Mouse (Mus musculus) left cerebral cortex, adult 18-20 months (tissue): Measurements from ENCODE around the gene Bcas3. TPM values are rescaled to one million over a fixed set of nuclear protein-coding genes. Genes with fewer than 3 reads are reported as not detected.

Source experiments
- DNase-seq, 2 experiments: peaks; one replicate each; pipeline ENCODE4 v3.0.0; 2021 to 2022; ENCODE audit warnings: low spot score in 2 of 2, mixed read lengths in 1 of 2
- total RNA-seq, 2 experiments: library from RNA; stranded (reverse); gene quantifications; 2 replicates each; pipeline ENCODE4 v1.2.3; 2021

Gene Bcas3
- total RNA-seq, 2 experiments from 2014 or later, result 73.4 to 75.9 TPM

DNA sequence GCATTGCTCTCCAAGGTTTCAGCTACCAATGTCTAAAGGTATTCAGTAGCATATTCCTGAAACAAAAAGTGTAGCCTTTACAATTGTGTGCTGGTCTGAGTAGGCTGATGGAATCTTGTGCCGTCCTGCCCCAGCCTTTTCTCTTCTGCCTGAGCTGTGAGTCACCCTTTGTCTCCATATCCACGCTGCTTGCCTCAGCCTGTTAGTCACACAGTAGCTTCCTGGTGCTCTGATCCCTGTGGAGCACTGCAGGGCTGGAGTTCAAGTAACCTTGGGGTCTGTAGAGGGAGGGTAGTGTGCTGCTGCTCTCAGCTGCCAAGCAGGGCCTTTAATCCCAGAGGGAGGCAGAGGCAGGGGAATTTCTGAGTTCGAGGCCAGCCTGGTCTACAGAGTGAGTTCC lies 14.9 kb downstream of the Bcas3 start:
- DNase-seq, result no peak

DNA sequence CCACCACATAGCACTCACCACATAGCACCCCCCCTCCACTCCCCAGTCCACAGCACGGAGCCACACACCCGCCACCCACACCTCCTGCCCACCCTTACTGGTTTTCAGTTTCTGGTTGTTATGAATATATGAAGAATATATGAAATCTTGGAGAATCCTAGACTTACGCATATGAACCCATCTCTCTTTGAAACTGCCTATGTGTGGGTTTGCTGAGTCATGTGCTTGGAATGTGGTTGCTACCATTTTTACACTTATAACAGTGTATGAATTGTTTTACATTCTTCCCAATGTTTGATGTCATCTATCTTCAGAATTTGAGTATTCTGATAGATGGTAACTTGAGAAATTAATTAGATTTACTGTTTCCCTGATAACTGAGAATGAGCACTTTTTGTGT lies 26.1 kb downstream of the Bcas3 start:
- DNase-seq, result peak in 1 of 2 experiments; percentile 4

DNA sequence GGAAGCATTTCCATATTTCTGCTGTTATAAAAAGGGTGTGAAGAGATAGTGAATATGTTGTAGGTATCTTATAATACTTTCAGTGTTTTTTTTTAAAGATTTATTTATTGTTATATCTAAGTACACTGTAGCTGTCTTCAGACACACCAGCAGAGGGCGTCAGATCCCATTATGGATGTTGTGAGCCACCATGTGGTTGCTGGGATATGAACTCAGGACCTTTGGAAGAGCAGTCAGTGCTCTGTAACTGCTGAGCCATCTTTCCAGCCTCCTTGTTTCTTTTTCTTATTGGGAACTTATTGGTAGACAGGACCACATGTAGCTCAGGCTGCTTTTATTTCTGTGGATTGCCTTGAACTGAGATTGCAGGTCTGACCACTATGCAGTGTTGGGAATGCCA lies 27.1 kb downstream of the Bcas3 start:
- no peak for DNase-seq

DNA sequence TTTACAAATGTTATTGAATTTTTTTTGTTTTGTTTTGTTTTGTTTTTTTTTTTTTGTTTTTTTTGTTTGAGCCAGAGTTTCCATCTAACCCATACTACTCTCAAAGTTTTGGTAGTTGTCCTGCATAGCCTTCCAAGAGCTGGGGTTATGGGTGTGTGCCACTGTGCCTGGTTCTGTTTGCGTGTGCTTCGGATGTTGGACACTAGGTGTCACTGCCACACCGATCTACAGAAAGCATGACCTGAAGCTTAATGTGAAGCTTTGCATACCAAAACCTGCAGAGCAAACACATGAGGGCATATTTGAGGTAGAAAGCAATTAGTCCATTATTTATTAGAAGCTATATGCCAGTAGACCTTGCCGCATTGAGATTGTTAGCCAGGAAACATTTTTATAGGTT lies 29.1 kb downstream of the Bcas3 start:
- DNase-seq, result peak; percentile 67 to 70

DNA sequence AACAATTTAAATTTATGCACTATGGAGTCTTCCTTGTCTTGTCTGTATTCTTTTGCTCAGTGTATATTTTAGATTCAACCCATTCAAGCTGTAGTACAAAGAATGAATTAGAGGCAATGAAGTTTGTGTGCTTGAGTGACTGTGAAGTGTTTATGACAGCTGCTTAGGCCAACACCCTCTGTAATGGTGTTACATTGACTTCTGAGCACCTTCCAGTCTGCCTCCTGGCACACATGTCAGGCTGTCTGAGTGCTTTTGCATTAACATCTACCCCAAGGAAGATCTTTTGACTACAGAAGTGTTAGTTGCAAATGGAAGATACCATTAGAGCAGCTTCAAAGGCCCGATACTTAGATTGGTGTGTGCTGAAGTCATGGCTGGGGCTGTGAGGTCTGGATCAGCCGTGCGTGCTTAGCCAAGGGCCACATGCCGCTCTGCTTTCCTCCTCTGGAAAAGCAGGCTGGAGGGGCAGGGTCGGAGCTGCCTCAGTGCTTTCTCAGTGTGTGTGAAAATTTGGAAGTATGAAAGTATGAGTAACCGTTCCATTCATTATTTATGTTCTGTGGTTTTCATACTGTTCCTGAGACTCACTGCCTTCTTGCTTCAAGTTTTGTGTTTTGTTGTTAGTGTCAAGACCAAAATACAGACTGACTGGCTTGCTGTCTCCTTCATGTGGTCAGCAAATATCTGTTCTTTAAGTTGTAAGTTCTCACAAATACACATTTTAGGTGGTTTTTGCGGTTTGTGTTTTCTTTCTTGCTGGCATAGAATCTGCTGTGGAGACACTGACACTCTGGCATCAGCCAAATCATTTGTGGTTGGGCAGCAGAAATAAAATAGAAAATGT lies 31.2 kb downstream of the Bcas3 start:
- no peak for DNase-seq

DNA sequence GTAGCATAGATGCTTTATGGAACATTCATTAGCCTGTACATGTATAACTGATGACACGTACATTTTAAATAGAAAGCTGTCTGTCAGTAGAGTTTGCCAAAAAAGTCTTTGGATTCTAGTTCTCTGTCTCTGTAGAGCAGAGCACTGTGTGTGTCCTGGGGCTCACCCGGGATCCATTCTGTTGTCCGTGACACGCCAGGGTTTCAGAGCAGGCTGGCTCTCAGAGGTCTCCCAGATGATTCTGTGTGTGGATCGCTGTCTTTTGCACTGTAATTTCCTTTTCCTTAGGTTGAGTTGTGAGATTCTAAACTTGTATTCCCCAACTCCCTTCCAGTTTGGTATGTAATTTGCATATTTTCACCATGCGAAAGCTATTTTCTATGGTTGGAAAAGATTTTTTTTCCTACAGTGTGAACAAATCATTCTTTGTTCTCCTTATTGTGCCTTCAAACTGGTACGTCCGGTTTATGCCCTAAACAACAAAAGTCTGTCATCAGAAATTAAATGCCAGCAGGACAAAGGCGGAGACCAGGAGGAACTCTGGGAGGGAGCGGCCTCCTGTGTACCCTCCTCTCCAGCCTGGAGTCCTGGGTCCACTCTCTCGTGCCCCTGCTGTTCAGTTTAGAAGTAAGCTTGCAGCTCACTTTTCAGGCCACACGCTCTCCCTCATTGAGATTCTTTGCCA lies 39.4 kb downstream of the Bcas3 start:
- DNase-seq, result peak in 1 of 2 experiments; percentile 5

DNA sequence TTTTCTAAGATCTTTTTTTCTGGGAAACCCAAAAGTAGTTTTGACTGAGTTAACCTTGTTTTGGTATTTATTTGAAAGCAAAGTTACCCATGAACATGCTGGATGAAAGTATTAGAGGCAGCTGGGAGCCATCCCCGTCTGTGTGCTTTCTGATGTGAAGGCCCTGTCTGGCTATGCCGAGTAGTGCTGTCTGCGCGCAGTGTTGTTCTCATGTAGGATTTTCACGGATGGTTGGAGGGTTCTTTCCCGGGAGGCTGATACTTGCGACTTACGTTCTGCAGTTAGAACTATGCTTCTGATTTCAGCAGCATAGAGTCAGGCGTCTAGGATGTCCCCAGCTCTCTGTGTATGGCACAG lies 39.9 kb downstream of the Bcas3 start:
- DNase-seq, result no peak

DNA sequence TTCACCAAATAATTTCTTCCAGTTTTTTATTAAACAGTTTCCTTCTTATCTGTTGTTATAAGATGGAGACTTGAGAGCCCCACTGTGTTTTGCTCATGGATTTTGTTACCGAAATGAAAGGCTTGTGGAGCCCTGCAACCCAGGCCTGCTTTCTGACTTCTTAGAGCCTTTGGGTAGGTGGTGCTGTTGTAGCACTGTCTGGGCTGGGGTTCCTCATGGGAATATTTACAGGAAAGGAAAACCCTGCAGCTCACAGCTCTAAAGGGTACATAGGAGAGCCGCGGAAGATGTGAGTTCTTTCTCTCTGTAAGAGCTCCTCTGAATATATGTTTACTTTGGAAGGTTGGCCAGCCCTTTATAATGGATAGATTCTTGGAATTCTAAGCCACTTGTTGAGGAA lies 41.0 kb downstream of the Bcas3 start:
- DNase-seq, result no peak

DNA sequence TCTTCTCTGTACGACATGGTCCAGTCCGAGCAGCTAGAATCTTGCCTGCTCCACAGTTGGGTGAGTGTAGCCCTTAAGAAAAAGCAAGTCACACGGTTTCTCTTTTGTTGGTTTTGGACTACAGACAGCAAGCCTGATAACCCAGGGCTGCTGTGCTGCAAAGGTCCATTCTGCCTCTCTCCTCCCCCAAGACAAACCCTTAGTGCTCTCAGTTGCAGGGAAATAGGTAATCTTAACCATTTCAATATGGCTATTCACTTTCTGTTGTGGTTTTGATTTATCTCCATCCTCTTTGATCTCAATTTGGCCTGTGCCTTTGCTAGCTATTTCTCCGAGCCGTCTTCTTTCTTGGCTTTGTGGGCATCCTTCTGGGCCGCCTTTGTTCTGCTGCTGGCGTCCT lies 42.4 kb downstream of the Bcas3 start:
- DNase-seq, result no peak

DNA sequence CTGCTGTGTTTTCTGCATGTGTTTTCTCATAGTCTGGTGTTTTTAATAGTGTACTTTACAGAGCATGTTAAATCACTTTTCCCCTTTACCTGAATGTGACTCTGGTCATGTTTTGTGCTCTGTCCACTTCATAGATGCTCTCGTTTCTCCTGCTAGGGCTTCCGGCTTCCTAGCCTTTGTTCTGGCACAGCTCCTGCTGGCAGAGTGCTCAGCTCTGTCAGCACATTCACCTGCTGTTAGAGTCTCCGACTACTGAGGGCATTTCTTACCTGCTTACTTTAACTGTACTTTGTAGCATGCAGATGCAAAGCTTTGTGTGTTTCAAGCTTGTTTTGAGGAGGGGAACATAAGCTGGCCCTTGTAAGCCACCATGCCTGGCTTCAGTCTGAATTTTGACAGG lies 53.6 kb downstream of the Bcas3 start:
- DNase-seq, result no peak

DNA sequence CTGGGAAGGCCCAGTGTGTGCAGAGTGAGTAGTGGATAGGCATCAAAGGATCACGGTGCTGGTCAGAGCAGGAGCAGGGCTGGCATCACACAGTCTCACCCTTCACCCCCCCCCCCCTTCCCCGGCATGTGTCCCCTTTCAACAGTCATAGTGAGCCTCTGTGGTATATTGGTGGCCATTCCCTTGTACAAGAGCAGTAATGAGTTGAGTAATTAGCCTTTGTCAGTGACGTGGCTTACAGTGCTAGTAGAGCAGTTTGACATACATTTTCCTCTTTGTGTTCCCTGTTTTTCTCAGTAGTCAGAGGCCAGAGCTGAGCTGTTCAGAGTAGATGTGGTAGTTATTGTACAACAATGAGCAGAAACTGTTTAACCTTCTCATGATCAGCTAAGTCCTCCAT lies 54.7 kb downstream of the Bcas3 start:
- DNase-seq, result no peak

DNA sequence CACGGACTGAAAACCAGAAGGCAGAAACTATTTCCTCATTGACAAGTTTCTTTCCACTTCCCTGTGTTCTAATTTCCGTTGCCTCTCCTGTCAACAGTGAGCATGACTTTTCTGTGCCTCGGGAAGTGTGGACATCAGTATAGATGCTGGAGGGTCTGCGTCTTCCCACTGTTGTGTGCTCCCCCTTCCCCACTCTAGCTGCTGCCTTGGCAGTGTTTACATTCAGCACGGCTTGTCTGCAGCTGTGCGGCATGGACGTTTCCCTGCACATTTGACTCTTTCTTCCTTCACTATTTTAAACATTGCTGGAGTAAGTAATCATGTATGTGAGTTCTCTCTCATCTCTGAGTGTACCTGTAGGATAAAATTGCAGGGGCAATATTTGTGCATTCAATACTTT lies 59.4 kb downstream of the Bcas3 start:
- no peak for DNase-seq

DNA sequence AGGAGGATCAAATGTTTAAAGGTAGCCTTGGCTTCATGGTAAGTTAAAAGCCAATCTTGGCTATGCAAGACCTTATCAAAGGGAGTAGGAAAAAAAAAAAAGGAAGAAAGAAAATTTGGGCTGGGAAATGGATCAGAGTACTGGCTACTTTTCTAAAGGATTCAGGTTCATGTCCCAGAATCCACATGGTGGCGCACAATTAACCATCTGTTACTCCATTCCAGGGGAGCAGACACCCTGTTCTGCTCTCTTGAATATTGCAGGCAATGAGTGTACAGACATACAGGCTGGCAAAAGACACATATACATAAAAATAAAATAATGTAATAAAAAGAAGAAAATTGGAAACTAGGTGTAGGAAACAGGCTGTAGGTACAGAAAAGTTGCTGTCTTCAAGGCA lies 61.5 kb downstream of the Bcas3 start:
- no peak for DNase-seq

DNA sequence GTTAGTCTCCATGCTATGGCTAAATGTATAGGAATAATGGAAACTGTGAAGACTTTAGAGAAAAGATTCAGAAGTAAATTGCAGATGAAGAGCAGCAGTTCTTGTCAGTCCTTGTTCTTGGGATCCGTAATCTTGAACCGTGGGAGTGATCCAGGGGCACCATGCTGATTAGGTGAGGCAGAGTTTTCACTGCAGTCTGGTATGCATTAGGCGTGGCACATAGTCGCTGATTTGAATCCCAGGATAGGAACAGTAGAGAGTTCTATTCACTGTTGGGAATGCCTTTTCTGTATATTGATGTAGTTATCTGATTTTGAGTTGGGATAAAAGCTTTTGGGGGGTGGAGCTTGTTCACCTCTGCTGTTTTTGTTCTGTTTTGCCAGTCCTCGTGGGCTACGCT lies 74.4 kb downstream of the Bcas3 start:
- no peak for DNase-seq

DNA sequence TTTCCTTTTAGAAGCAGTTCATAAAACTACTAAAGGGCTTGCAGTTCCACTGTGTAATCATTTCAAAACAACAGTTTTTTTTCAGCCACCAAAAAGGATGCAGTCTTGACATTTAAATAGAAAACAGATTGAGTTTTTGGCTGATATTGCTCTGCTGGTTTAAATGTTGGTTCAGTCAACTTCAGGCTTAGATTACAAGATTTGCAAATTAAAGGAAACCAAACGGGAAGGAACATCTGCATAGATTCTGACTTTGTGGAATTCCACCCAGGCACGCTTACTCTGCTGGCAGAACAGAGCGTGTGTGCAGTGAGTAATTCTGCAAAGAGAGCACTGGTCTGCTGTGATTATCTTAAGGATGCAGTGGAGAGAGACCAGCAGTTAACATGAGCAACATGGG lies 75.3 kb downstream of the Bcas3 start:
- peak in 1 of 2 experiments; percentile 3 for DNase-seq

DNA sequence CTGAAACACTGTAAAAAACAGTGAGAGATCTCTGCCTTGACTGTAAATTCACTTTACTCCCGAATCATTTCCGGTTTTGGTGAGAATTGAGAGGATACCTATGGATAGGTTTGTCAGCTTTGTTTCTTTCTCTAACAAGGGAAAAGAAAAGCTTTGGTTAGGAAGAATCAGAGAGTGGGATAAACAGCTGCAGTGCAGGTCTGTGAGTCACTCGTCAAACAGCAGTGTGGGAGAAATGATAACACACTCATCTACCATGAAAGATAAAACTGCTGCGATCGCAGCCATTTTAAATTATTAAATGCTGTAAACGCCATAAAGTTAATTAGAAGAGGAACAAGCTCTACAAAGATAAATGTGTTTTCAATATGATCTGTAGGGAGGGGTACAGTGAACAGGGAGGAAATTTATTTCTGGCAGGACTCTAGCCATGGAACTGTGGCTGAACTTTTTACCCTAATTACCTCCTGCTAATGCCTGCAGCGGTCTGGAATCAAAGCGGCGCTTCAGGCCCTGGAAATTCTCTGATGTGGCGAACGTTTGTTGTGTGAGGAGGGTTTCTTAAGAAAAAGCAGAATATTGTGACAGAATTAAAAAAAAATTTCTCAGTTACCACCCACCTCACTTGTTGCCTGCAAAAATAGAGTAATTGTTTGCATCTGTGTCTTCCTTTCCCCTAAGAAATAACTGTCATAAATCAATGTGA lies 77.9 kb downstream of the Bcas3 start:
- DNase-seq, result no peak

DNA sequence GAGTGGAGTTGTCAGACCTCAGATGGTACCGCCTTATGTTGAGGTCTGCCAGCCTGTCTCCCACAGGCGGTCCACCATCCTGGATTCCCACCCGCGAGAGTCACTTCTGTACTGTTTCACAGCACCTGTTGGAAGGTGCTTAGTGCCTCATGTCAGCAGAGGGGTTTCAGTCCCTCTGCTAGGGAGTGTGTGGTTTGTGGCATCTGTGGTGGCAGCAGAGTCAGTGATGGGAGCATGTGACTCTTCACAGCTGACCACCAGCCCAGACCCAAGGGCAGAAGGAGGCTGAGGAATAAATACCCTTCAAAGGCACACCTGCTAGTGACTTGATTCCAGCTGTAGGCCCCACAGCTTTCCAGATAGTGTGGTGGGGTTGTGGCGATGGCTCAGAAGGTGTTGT lies 94.4 kb downstream of the Bcas3 start:
- no peak for DNase-seq

DNA sequence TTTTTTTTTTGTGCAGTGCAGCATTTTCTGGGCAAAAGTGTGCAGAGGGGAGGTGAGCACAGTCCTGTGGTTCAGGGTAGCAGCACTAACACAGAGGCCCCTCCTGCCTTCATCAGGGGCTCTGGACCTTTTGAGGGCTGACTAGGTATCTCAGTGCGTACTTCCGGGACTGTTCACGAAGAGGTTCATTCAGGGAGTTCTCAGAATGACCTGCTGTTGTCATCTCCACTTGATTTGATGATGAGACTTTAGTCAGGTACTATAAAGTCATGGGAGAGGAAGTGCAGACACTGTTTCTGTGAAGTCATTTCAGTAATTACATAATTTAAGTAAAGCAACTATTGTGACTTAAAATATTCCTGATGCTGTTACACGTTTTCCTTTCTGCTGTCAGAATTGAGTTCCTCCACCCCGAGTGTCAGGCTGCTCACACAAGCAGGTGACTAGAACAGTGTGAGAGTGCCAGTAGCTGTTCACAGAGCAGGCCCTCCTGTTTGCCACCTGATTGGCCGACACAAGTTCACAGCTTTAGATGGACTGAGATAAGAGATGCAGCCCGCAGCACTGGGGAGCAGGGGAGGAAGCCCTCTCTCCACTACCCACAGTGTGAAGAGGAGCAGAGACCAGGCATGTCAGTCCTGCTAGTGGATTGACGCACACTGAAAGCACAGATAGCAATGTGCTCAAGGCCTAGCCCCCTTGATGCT lies 100.8 kb downstream of the Bcas3 start:
- DNase-seq, result no peak

DNA sequence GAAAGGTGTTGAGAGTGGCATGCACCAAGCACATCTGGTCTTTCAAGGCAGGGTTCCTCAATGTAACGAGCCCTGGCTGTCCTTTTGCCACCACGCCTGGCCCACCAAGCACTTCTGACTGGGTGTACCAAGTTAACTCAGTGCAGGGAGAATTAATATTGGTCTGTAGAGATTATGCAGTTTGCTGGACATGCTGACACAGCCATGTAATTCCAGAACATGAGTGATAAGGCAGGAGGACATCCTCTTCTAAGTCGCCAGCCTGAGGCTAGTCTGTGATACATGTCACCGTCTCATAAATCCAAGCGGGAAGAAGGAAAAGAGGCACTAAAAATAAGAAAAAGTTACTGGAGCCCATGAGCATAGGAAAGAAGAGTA lies 101.3 kb downstream of the Bcas3 start:
- DNase-seq, result no peak

DNA sequence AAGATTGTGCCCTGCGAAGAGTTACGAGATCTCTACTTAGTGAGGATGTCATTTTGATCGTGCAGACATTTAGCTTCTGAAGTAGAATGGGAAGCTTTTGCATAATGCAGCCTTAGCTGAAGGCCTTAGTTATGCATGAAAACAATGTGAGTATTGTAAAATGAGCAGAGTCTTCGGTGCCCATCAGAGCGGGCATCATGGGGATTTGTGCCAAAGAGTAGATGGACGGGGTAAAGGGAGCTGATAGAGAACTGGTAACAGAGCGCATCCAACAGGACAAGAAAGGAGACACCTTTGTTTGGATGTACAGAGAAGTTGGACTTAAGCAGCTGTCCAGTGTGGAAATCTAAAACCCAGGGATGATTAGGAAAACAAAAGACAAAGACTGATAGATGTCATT lies 108.6 kb downstream of the Bcas3 start:
- peak in 1 of 2 experiments; percentile 8 for DNase-seq

DNA sequence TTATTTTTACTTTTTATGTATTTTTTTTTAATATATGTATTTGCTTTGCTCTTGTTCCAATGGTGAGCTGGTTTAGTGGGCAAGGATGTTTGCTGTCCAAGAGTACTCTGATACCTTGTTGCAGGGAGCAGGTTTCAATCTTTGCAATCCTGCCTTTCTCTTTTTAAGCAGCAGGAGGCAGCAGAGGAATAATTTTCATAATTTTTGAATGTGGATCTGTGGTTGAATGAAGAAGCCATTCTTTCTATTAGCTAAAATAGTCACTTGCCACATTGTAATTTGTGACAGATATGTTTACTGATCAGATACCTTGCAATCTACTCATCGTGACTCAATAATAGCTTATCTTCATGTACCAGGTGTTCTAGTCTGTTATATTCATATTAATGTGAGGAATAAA lies 116.6 kb downstream of the Bcas3 start:
- DNase-seq, result peak; percentile 38 to 59

DNA sequence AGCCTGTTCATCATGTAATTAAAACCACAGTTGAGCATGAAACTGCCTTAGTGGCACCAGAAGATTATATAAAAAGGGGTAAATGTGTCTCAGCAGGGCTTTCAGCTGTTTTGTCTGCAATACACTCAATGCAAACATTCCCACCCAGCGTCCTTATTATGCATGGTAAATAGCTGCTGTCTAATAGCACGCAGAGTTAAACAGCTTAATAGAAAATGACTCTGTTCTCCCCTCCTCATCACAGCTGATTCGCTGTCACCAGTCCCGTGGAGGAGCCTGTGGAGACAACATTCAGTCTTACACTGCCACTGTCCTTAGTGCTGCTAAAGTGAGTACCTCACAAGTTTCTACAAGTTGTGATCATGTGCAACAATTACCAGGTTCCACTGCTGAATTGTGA lies 117.5 kb downstream of the Bcas3 start:
- no peak for DNase-seq
